8 mouse cellular contexts compared by ENCODE assay signal in the genomic region with DNA sequence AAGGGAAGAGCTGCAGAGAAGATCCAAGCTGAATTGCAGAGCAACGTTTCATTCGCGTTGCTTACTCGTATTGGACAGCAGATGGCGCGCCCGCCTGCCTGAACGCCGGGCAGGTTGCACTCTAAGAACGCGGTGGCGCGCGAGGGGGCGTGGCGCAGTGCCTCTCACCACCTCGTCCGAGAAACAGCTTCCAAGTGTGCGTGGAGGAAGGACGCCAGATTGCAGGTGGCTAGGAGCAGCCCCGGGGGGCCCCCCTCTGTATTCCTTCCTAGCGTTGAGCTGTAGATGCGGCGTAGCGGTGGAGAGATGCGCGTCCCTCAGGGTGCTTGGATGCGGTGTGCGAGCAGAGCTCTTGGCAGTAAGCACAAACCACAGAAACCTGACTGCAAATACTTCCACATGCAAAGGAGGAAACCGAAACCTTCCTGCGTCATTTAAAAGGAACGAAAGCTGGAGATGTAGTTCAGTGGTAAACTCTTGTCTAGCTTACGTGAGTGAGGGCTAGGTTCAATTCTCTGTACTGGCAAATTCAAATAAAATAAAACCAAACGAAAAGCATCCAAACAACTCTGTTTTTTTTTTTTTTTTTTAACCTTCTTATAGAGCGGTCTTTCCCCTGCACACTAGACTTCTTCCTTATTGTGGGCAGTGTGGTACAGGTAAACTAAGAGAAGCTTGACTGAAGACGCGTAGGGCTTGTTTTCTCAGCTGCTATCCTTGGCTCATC. TPM values are rescaled to one million over a fixed set of nuclear protein-coding genes. Genes with fewer than 3 reads are reported as not detected.
A peak's percentile ranks its signal among the peaks of the same experiment; 100 is the strongest.
DNase-seq lines count a peak whose midpoint lies in the region; ATAC-seq lines count a peak whose summit lies in the region.

No protein-coding gene starts in this region.

- H3K9ac ChIP-seq in heart, embryonic 13.5 days: peak overlapping the region; percentile 71
- no peak overlapping the region for H3K9ac ChIP-seq in liver, embryonic 11.5 days (ENCODE audit: low read depth, low read length)
- no peak overlapping the region for H3K9ac ChIP-seq in stomach, embryonic 14.5 days (replicated peaks; ENCODE audit: low read depth, low read length)

- H3K27ac ChIP-seq in heart, embryonic 13.5 days (replicated peaks): no peak overlapping the region
- no peak overlapping the region for H3K27ac ChIP-seq in liver, embryonic 11.5 days (ENCODE audit: low read depth, low read length)
- H3K27ac ChIP-seq in stomach, embryonic 14.5 days (ENCODE audit: low read length): no peak overlapping the region

- DNase-seq in brain, embryonic 18.5 days (ENCODE audit: low read depth, low spot score): peak; percentile 43
- peak; percentile 87 for DNase-seq in kidney, postnatal 10 days
- DNase-seq in liver, embryonic 11.5 days (ENCODE audit: low spot score): peak; percentile 79
- DNase-seq in naive thymus-derived CD4-positive, alpha-beta T cell, adult 2 months (ENCODE audit: low read depth): peak; percentile 89

- WGBS in heart, embryonic 13.5 days: 6% methylated on average over 37 of the region's 37 CpGs
- WGBS in liver, embryonic 11.5 days: 6% methylated on average over 37 of the region's 37 CpGs
- WGBS in stomach, embryonic 14.5 days: 6% methylated on average over 37 of the region's 37 CpGs

- H3K9me3 ChIP-seq in heart, embryonic 13.5 days: no peaks in the 10 kb centered on the region
- H3K9me3 ChIP-seq in liver, embryonic 11.5 days (ENCODE audit: control insufficient read depth, low read length): no peaks in the 10 kb centered on the region
- H3K9me3 ChIP-seq in stomach, embryonic 14.5 days (ENCODE audit: control insufficient read depth, low read depth, low read length): no peaks in the 10 kb centered on the region

- peaks cover 15% of the 10 kb centered on the region for H3K27me3 ChIP-seq in heart, embryonic 13.5 days (replicated peaks)
- H3K27me3 ChIP-seq in liver, embryonic 11.5 days (replicated peaks; ENCODE audit: control insufficient read depth, insufficient read depth, low read length): peaks cover 15% of the 10 kb centered on the region; the same call in 1 of the 2 replicates
- no peaks in the 10 kb centered on the region for H3K27me3 ChIP-seq in stomach, embryonic 14.5 days (ENCODE audit: control insufficient read depth, insufficient read depth, low read length)

- peak overlapping the region; percentile 75 for H3K4me2 ChIP-seq in heart, embryonic 13.5 days
- H3K4me2 ChIP-seq in liver, embryonic 11.5 days: peak overlapping the region; percentile 73
- peak overlapping the region; percentile 63 for H3K4me2 ChIP-seq in stomach, embryonic 14.5 days (replicated peaks; ENCODE audit: low read depth, low read length)

- H3K36me3 ChIP-seq in heart, embryonic 13.5 days: no peaks in the 10 kb centered on the region
- H3K36me3 ChIP-seq in liver, embryonic 11.5 days (ENCODE audit: control insufficient read depth, insufficient read depth, low read length): no peaks in the 10 kb centered on the region
- H3K36me3 ChIP-seq in stomach, embryonic 14.5 days (ENCODE audit: control insufficient read depth, insufficient read depth, low read length): no peaks in the 10 kb centered on the region

- H3K4me1 ChIP-seq in heart, embryonic 13.5 days: peaks cover 7% of the 10 kb centered on the region; the same call in 1 of the 2 replicates
- H3K4me1 ChIP-seq in liver, embryonic 11.5 days (replicated peaks; ENCODE audit: control insufficient read depth, insufficient read depth, low read length): no peaks in the 10 kb centered on the region
- no peaks in the 10 kb centered on the region for H3K4me1 ChIP-seq in stomach, embryonic 14.5 days (ENCODE audit: control insufficient read depth, insufficient read depth, low read length)

- peak overlapping the region; percentile 61 for H3K4me3 ChIP-seq in heart, embryonic 13.5 days
- peak overlapping the region; percentile 49 for H3K4me3 ChIP-seq in liver, embryonic 11.5 days (ENCODE audit: low read depth, low read length)
- H3K4me3 ChIP-seq in stomach, embryonic 14.5 days (ENCODE audit: low read depth, low read length): peak overlapping the region; percentile 40

- ATAC-seq in CD4-positive, CD25-positive, alpha-beta regulatory T cell, adult 4 months: peak; percentile 92
- ATAC-seq in erythroid progenitor cell, adult 5-6 weeks (replicated peaks; ENCODE audit: low FRiP score, poor library complexity, severe bottlenecking): peak; percentile 71; the same call in 1 of the 2 replicates
- ATAC-seq in heart, embryonic 13.5 days (ENCODE audit: extremely low read depth, insufficient number of reproducible peaks, low FRiP score, low TSS enrichment): peak; percentile 54; the same call in 1 of the 2 replicates
- peak; percentile 57 for ATAC-seq in liver, embryonic 11.5 days (replicated peaks; ENCODE audit: low FRiP score)
- peak; percentile 84 for ATAC-seq in stomach, embryonic 14.5 days (ENCODE audit: insufficient number of reproducible peaks, insufficient read depth, low FRiP score, low read depth)

RNA-seq across cellular contexts. Expression of a gene that starts 19.3 kb away (rescaled TPM):
- 100 to 1,000 TPM in 1 of 2 experiments, 10 to 100 TPM in 1; 99.4 to 106 TPM for polyA plus RNA-seq in CD4-positive, CD25-positive, alpha-beta regulatory T cell, adult 4 months (2017; shearing (Covaris generic))
- 15.5 and 41.4 TPM in 2 replicates for total RNA-seq in erythroid progenitor cell, adult 5-6 weeks (2015; ENCODE audit: low replicate concordance)
- 11.3 and 23.1 TPM in 2 replicates for total RNA-seq in erythroid progenitor cell, adult 5-6 weeks (2017; ENCODE audit: low replicate concordance)
- 54.4 and 57.8 TPM in 2 replicates for polyA plus RNA-seq in heart, embryonic 13.5 days (2015; fragmentation: Nextera tagmentation; extraction: Ambion mirVana)
- polyA plus RNA-seq in liver, embryonic 11.5 days (2014; fragmentation: Nextera tagmentation; extraction: Ambion mirVana): 75.4 and 76.1 TPM in 2 replicates
- polyA plus RNA-seq in stomach, embryonic 14.5 days (2014; fragmentation: Nextera tagmentation; extraction: Ambion mirVana): 74.1 and 74.9 TPM in 2 replicates
